Mouse (Mus musculus) heart, embryonic 15.5 days (tissue): ENCODE results near the gene Ttll7. TPM values are rescaled to one million over a fixed set of nuclear protein-coding genes. Genes with fewer than 3 reads are reported as not detected.
A peak's percentile ranks its signal among the peaks of the same experiment; 100 is the strongest.

Source experiments
- ATAC-seq: fragments of 200-750 bp; cut with Nextera tagmentation; replicated peaks from 2 replicates; pipeline ENCODE4 v1.8.0; 2017; ENCODE audit warnings: low read depth, moderate TSS enrichment; ENCODE audit not compliant: insufficient number of reproducible peaks, insufficient read depth, low FRiP score
- H3K27ac ChIP-seq: fragments of 300-500 bp; sonication (generic); 2 replicates; pipeline ENCODE4 v1.5.1; 2015; ENCODE audit warnings: mild to moderate bottlenecking, inconsistent platforms
- H3K27me3 ChIP-seq: fragments of 300-500 bp; sonication (generic); 2 replicates; pipeline ENCODE4 v1.6.1; 2015; ENCODE audit warnings: inconsistent platforms
- H3K36me3 ChIP-seq: fragments of 300-500 bp; sonication (generic); 2 replicates; pipeline ENCODE4 v1.6.1; 2015; ENCODE audit warnings: mild to moderate bottlenecking, inconsistent platforms
- H3K4me1 ChIP-seq: fragments of 300-500 bp; sonication (generic); replicated peaks from 2 replicates; pipeline ENCODE4 v1.6.1; 2015; ENCODE audit warnings: inconsistent platforms
- H3K4me2 ChIP-seq: fragments of 300-500 bp; sonication (generic); 2 replicates; pipeline ENCODE4 v1.6.1; 2015; ENCODE audit warnings: inconsistent platforms, mild to moderate bottlenecking, moderate library complexity
- H3K4me3 ChIP-seq: fragments of 300-500 bp; sonication (generic); 2 replicates; pipeline ENCODE4 v1.5.1; 2015; ENCODE audit warnings: mild to moderate bottlenecking, inconsistent platforms
- H3K9ac ChIP-seq: fragments of 300-500 bp; sonication (generic); 2 replicates; pipeline ENCODE4 v1.6.1; 2015; ENCODE audit warnings: mild to moderate bottlenecking, inconsistent platforms
- H3K9me3 ChIP-seq: fragments of 300-500 bp; sonication (generic); replicated peaks from 2 replicates; pipeline ENCODE4 v1.6.1; 2016; ENCODE audit warnings: inconsistent platforms
- WGBS: fragments of 180-500 bp; shearing (Covaris S2); methylation state at CpG from one replicate; pipeline ENCODE4 v1.1.7; 2015; ENCODE audit warnings: mixed read lengths; 5-methylcytosine and 5-hydroxymethylcytosine counted together
- polyA plus RNA-seq: library from polyadenylated mRNA; unstranded; fragments of >200 nt; fragmentation: Nextera tagmentation; extraction: Ambion mirVana; gene quantifications from 2 replicates; pipeline ENCODE4 v1.2.1, GENCODE M21; 2015

Ttll7 gene
- 1.8 and 1.9 TPM in 2 replicates for polyA plus RNA-seq

- Histone ChIP-seq H3K4me2 (peak within 1 kb of the TSS; percentile 92), H3K4me1 (peaks cover 8% of the 10 kb centered on the region; the same call in 1 of the 2 replicates), H3K27me3 (0 out of 2 replicates have a peak, but pooled peaks cover 3% of the 10 kb centered on the region), H3K4me3 (peak within 1 kb of the TSS; percentile 72), H3K27ac (peak within 1 kb of the TSS; percentile 48; the same call in 1 of the 2 replicates), H3K9ac (peak within 1 kb of the TSS; percentile 57), H3K36me3 (no peaks in the 10 kb centered on the region), H3K9me3 (no peaks in the 10 kb centered on the region)
- ATAC-seq, result peak; percentile 92
- WGBS, result under 1% methylated on average over 36 of the region's 36 CpGs
These were observed at the start of gene Ttll7 for GRCm38 (mm10) chr3:146851966-146852891. Gene Ttll7, plus strand, starts transcription at chr3:146852367.

GRCm38 (mm10) chr3:146812041-146812878, 39.9 kb upstream of the Ttll7 start:
- H3K27me3 ChIP-seq, result no peaks in the 10 kb centered on the region
- H3K27ac ChIP-seq, result peak overlapping the region; percentile 93
- H3K9me3 ChIP-seq, result no peaks in the 10 kb centered on the region
- H3K9ac ChIP-seq, result peak overlapping the region; percentile 91
- WGBS, result under 1% methylated on average over 54 of the region's 60 CpGs
- H3K4me3 ChIP-seq, result peak overlapping the region; percentile 91
- ATAC-seq, result peak; percentile 70
- H3K4me1 ChIP-seq, result peaks cover 3% of the 10 kb centered on the region; the same call in 1 of the 2 replicates
- no peaks in the 10 kb centered on the region for H3K36me3 ChIP-seq
- peak overlapping the region; percentile 68 for H3K4me2 ChIP-seq

- Histone ChIP-seq H3K27ac (peak within 1 kb of the TSS; percentile 93), H3K4me2 (peak within 1 kb of the TSS; percentile 68), H3K4me1 (peaks cover 3% of the 10 kb centered on the region; the same call in 1 of the 2 replicates), H3K27me3 (no peaks in the 10 kb centered on the region), H3K4me3 (peak within 1 kb of the TSS; percentile 91), H3K36me3 (no peaks in the 10 kb centered on the region), H3K9me3 (no peaks in the 10 kb centered on the region), H3K9ac (peak within 1 kb of the TSS; percentile 91)
- peak; percentile 96 for ATAC-seq
- under 1% methylated on average over 57 of the region's 60 CpGs for WGBS
These were observed 39.2 kb upstream of the Ttll7 start, which contains the start of gene Prkacb for GRCm38 (mm10) chr3:146812901-146813393. Gene Prkacb, minus strand, starts transcription at chr3:146812990.

GRCm38 (mm10) chr3:146813624-146814023, 38.5 kb upstream of the Ttll7 start:
- WGBS, result 47% methylated on average over 7 of the region's 7 CpGs
- H3K27ac ChIP-seq, result peak overlapping the region; percentile 93; the same call in 1 of the 2 replicates
- no peaks in the 10 kb centered on the region for H3K27me3 ChIP-seq
- H3K9ac ChIP-seq, result peak overlapping the region; percentile 91
- no peak for ATAC-seq
- H3K4me3 ChIP-seq, result peak overlapping the region; percentile 91
- no peaks in the 10 kb centered on the region for H3K9me3 ChIP-seq
- H3K4me2 ChIP-seq, result peak overlapping the region; percentile 68
- H3K4me1 ChIP-seq, result peaks cover 3% of the 10 kb centered on the region; the same call in 1 of the 2 replicates
- no peaks in the 10 kb centered on the region for H3K36me3 ChIP-seq

GRCm38 (mm10) chr3:146820718-146821117, 31.4 kb upstream of the Ttll7 start:
- H3K36me3 ChIP-seq, result no peaks in the 10 kb centered on the region
- H3K9ac ChIP-seq, result no peak overlapping the region
- no peaks in the 10 kb centered on the region for H3K4me1 ChIP-seq
- WGBS, result 83% methylated on average over 4 of the region's 4 CpGs
- H3K27ac ChIP-seq, result no peak overlapping the region
- no peaks in the 10 kb centered on the region for H3K9me3 ChIP-seq
- no peak overlapping the region for H3K4me3 ChIP-seq
- no peak for ATAC-seq
- no peak overlapping the region for H3K4me2 ChIP-seq
- H3K27me3 ChIP-seq, result no peaks in the 10 kb centered on the region

GRCm38 (mm10) chr3:146842766-146843165, 9.4 kb upstream of the Ttll7 start:
- 59% methylated on average over 3 of the region's 3 CpGs for WGBS
- no peak for ATAC-seq
- H3K4me2 ChIP-seq, result no peak overlapping the region

GRCm38 (mm10) chr3:146843470-146843869, 8.7 kb upstream of the Ttll7 start:
- no peaks in the 10 kb centered on the region for H3K4me1 ChIP-seq
- H3K36me3 ChIP-seq, result no peaks in the 10 kb centered on the region
- ATAC-seq, result no peak
- no peaks in the 10 kb centered on the region; the same call in 1 of the 2 replicates for H3K27me3 ChIP-seq
- H3K27ac ChIP-seq, result no peak overlapping the region
- no peak overlapping the region for H3K4me2 ChIP-seq
- 70% methylated on average over 6 of the region's 6 CpGs for WGBS
- H3K4me3 ChIP-seq, result no peak overlapping the region
- H3K9me3 ChIP-seq, result no peaks in the 10 kb centered on the region
- no peak overlapping the region for H3K9ac ChIP-seq

More at GRCm38 (mm10) chr3:146842766-146843165, 9.4 kb upstream of the Ttll7 start:
- H3K27ac ChIP-seq, result no peak overlapping the region
- H3K9ac ChIP-seq, result no peak overlapping the region
- no peaks in the 10 kb centered on the region for H3K9me3 ChIP-seq
- H3K4me3 ChIP-seq, result no peak overlapping the region
- no peaks in the 10 kb centered on the region; the same call in 1 of the 2 replicates for H3K27me3 ChIP-seq
- H3K4me1 ChIP-seq, result no peaks in the 10 kb centered on the region
- H3K36me3 ChIP-seq, result no peaks in the 10 kb centered on the region

- WGBS, result 77% methylated on average over 5 of the region's 5 CpGs
- no peaks in the 10 kb centered on the region for H3K36me3 ChIP-seq
- no peaks in the 10 kb centered on the region for H3K9me3 ChIP-seq
- H3K4me3 ChIP-seq, result no peak overlapping the region
- no peaks in the 10 kb centered on the region; the same call in 1 of the 2 replicates for H3K27me3 ChIP-seq
- no peak overlapping the region for H3K9ac ChIP-seq
- H3K4me2 ChIP-seq, result no peak overlapping the region
- H3K27ac ChIP-seq, result no peak overlapping the region
- no peak for ATAC-seq
- no peaks in the 10 kb centered on the region for H3K4me1 ChIP-seq
These were observed 5.9 kb upstream of the Ttll7 start for GRCm38 (mm10) chr3:146846237-146846636.

GRCm38 (mm10) chr3:146848112-146848511, 4.1 kb upstream of the Ttll7 start:
- Histone ChIP-seq H3K27ac (no peak overlapping the region), H3K9me3 (no peaks in the 10 kb centered on the region), H3K36me3 (no peaks in the 10 kb centered on the region), H3K4me2 (no peak overlapping the region), H3K27me3 (no peaks in the 10 kb centered on the region), H3K4me1 (peaks cover 8% of the 10 kb centered on the region; the same call in 1 of the 2 replicates), H3K9ac (no peak overlapping the region), H3K4me3 (no peak overlapping the region)
- ATAC-seq, result no peak
- 68% methylated on average over 8 of the region's 8 CpGs for WGBS

GRCm38 (mm10) chr3:146849360-146849759, 2.8 kb upstream of the Ttll7 start:
- no peak overlapping the region for H3K27ac ChIP-seq
- H3K4me2 ChIP-seq, result no peak overlapping the region
- ATAC-seq, result no peak
- H3K9ac ChIP-seq, result no peak overlapping the region
- 84% methylated on average over 7 of the region's 7 CpGs for WGBS
- H3K4me3 ChIP-seq, result no peak overlapping the region
- H3K9me3 ChIP-seq, result no peaks in the 10 kb centered on the region
- H3K4me1 ChIP-seq, result peaks cover 8% of the 10 kb centered on the region; the same call in 1 of the 2 replicates
- H3K36me3 ChIP-seq, result no peaks in the 10 kb centered on the region
- 0 out of 2 replicates have a peak, but pooled peaks cover 3% of the 10 kb centered on the region for H3K27me3 ChIP-seq
